Mouse (Mus musculus) layer of hippocampus, adult 11-12 months (tissue): ENCODE results near the gene Gabarapl2.

Experiments used
- DNase-seq: peaks from one replicate; pipeline ENCODE4 v3.0.0; 2022; ENCODE audit warnings: low spot score

Gabarapl2 gene

DNA sequence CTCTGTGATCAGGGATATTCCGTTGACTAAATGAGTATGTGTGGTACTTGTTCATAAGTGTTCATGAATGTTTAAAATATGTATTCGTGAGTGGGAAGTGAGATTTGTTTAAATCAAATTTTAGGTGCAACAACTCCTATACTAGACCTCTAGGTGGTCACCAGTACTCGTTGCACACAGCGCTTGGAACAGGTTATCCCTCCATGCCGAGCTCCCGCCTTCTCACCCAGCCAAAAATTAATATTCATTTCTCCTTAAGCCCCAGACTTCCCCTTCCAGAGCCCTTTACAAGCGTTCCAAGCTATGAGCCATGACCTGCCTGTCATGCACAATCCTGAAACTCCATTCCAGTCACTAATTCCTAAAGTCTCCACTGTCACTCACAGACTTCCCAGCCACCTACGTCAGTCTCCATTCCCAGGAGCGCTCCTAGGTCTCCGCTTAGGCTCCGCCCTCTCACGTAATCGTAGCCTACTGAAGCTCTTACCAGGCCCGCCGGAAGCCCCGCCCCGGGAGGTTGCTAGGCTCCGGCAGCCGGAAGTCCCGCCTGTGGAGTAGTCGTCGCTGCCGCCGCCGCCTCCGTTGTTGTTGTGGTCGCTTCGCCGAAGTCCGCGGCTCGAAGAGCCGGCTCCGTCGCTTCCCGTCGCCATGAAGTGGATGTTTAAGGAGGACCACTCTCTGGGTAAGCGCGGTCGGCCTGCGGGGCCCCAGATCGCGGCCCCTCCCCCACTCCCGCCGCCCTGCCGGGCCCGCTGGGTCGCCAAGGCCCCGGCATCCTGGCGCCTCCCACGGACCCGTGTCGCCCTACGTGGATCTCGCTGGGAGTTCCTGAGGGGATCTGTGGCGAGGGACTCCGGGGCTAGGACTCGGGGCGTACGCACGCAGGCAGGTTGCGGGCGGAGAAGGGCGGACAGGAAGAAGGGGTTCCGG is at the start of gene Gabarapl2:
Gene Gabarapl2 (plus strand): TSS at position 533 of the 930 bp plus-strand sequence.
- peak; percentile 98 for DNase-seq

DNA sequence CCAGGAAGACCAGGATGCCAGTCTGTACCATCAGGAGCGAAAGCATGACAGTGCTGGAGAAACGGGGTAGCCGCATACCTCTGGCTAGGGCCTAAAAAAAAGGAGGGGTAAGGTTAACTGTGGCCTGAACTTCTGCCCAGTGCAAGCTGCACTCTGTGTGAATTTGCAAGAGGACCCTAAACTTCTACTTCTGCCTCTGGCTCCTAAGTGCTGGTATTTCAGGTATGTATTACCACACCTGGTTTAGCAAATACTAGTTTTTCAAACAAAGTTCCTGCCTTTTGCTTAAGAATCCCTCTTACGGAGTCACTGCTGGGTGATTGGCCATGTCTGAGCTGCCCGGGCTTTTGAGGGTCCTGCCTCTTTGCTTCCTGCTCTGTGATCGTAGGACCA is 49.6 kb upstream of the Gabarapl2 start:
- DNase-seq, result no peak

DNA sequence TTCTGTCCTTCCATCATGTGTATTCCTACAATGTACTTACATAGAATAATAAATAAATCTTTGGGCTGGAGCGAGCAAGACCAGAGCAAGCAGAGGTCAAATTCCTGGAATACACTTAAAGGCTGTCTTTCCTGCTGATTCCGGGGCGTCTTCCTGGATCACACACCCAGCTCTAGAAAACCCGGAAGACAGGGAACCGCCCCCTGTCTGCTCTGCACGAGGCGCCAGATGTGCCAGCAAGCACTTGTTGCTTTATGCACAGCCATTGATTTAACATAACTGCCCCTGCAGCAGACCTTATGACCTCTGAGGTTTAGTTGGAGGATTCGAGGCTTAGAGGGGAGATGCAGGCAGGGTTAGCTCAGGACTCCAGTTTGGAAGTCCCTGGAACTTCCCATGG is 48.5 kb upstream of the Gabarapl2 start:
- no peak for DNase-seq

DNA sequence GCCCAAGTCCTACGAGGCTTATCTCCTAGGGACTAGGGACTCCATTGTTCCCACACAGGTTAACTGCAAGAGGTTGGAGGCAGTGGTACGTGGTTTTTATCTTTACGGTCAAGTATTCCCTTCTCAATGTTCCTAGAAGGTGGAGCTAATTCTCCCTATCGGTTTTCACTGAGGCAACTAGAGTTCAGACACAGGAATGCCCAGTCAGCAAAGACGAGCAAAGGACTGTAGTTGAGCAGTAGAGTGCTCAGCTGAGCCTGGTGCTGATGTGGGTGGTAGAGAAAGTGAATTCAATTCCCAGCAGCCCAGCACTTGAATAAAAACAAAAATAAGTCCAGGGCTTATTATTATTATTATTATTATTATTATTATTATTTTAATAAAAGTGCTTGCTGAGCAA is 47.9 kb upstream of the Gabarapl2 start:
- no peak for DNase-seq

DNA sequence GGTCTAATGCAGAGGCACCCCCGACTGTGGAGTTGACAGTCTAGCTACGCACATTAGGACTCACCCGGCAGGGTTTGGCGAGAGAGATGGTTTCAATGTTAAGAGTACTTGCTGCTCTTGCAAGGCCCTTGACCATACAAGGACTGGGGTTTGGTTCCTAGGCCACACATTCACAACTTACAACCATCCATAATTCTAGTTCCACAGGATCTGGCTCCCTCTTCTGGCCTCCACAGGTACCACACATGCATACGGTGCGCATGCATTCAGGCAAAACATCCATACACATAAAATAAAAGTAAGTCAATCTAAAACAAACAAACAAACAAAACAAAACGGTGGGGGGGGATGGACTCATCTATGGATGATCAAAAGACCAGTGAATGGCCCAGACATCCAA is 45.5 kb upstream of the Gabarapl2 start:
- DNase-seq, result no peak

DNA sequence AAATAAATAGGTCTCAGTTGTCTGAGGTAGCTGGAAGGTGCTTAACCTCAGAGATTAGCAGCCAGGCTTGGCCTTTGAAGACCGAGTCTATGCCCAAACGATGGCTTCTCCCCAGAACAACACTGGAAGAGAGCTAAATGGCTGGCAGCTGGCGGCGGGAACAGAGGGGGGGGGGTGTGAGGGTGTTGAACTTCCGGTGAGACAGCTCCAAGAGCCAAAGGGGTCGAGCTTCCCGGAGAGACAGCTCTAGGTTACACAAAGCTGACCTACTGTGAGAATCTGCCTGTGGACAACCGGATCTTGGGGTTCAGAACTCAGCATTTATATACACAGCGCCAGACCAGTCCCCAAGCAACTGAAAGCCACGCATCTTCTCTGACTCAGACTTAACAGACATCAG is 41.9 kb upstream of the Gabarapl2 start:
- no peak for DNase-seq

DNA sequence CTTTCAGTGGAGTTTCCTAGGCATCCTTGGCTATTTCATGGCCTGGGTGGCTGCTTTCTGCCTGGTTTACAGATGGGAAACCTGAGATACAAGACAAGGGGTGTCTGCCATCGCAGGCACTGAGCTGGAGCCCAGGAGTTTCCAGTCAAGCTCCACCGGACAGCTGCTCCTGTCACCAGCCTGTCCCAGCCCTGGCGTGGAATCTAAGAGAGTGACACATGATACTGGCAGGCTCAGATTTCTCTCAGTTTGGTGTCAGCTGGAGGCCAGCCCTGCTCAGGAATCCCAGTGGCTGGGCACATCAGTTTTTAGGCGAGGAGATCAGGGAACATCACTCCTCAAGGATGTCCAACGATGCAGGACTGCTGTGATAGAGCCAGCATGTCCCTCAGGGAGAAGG is 38.4 kb upstream of the Gabarapl2 start:
- no peak for DNase-seq

DNA sequence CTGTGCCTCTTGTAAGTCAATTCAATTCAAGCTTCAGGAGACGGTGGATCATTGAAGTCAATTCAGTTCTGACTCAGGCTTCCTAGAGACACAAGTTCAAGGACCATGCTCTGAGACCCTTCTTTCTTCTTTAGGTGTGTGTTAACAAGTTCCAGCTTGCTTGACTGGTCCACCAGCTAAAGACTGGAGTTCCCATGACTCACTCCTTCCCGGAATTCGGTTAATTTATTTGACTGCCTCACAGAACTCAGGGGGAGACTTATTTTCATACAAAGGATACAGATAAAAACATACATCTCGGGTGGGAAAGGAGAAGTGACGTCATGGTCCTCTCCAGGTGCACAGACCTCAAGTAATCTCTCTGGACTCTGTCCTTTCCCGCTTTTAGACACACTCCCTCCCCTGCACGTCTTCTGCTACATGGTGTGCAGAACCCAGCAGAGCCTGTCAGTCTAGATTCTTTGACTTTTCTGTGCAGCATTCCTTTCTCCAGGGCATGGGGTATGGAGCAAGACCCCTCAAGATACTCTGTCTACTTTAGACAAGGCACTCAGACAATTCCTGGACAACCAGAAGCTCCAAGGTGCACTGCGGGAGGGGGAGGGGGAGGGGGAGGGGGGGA is 34.9 kb upstream of the Gabarapl2 start:
- DNase-seq, result no peak

DNA sequence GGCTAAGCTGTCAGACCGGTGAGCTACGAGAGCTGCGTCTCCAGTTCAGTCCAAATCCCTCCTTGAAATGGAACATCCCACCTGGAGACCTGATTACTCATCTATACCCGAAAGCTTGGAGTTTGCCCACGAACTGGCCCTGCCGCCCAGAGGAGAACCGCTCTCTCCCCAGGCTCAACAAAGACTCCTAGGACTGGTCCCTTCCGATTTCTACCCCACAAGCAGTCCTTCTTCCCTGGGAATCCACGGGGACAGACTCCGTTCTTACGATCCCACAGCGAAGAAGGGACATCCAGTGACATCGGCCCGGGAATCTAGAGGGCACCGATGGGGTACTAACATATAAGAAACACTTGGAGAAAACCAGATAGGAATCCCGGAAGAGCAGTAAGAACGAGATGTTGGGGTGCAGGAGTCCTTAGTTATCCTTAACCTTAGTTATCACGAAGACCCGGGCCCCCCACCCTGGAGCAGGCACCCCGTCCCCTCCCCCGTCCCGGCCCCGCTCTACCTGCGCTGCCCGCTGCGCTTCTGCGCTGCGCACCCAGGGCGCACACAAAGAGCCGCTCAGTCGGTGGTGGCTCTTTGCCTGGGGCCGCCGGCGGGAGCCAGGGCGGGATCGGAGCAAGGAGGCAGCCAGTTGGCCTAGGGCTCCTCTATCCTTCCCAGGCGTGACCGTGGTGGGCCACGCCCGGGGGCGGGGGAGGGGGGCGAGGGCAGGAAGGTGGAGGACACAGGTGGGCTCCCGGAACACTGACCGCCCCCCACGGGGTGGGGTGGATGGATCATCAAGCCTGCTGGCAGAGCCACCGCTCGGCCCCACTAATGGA is 30.7 kb upstream of the Gabarapl2 start, which contains the start of gene Chst5:
Gene Chst5 (minus strand): TSS at position 827 of the 830 bp plus-strand sequence.
- no peak for DNase-seq

DNA sequence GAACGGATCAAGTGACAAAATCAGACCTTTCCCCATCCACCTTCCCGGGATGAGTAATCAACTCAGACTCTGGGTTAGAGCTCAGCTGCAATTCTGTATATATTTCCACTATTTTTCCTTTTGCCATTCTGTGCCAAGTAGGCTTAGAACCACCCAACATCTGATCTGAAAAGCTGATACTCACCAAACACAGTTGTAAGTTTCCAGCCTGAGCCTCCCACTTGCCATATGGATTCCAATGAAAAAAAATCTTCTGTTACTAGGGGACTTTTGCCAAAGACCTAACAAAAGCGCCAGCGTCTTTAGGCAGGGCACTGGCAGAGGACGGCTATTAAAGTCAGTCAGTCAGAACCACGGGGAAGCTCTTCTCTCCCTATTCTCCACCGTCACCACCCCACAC is 28.9 kb upstream of the Gabarapl2 start:
- peak; percentile 30 for DNase-seq

DNA sequence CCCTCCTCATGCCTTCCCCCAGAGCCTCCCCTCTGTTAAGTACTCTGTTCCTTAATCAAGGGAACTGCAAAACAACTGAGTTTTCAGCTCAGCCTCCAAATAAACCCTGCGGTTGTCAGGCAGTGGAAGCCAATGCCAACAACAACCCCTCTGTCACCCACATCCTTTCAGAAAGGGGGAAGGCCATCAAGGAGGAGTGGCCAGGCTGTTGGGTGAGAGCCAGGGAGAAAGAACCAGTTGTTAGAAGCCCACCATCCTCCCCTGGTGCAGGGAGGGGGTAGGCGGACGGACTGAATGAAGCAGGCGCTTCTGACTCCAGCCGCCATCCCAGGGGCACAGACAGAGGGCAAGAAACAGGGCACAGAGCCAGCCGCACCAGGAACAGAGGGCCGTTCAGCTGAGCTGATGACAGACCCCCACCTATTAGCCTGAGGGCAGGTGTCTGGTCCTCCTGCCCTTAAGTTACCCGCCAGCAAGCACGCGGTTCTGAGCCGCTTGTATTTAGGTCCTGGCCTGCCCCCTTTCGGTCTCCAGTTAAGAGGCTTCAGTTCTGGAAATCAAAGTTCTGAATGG is 27.6 kb upstream of the Gabarapl2 start:
- peak; percentile 41 for DNase-seq

DNA sequence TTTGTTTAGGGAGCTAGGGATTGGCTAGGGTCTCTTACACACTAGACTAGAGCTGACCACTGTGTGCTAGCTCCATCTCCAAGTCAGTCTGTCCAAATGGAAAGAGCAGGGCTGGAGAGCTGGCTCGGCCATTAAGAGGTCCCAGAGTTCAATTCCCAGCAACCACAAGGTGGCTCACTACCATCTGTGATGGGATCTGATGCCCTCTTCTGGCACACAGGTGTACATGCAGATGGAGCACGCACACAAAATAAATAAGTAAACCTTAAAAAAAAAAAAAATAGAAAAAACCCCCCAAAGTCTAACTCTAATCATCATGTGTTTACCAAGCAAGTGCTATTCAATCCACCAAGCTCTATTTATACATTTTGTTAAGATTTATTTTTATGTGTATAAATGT is 20.8 kb upstream of the Gabarapl2 start:
- DNase-seq, result no peak

DNA sequence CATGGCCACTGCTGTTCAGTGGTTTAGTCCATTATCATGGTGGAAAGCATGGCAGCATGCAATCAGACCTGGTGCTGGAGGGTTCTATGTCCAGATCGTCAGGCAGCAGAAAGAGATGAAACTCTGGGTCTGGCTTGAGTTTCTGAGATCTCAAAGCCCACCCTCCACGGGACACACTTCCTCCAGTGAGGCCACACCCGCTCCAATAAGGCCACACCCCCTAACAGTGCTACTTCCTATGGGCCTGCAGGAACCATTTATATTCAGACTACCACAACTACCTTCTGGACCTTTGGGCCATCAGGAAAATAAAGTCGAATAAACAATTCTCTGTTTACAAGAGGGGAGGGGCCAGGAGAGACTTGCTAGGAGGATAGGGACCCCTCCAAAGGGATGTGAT is 19.5 kb upstream of the Gabarapl2 start:
- DNase-seq, result no peak

DNA sequence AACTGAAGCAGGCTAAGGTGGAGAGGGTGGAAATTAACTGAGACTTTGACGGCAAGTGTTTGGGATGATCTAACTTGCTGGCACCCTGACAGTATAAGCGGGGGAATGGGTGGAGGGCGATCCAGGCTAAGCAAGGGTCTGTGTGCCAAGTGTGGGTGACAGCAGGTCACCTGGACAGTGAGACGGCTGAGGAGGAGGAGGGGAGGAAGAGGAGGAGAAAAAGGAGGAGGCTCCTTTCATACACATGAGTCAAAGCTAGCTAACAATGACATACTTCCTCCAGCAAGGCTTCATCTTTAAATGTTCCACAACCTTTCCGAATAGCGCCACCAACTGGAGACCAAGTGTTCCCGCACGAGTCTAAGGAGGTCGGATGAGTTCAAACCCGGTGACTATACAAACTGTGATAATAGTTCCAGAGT is 17.1 kb upstream of the Gabarapl2 start:
- peak; percentile 42 for DNase-seq

DNA sequence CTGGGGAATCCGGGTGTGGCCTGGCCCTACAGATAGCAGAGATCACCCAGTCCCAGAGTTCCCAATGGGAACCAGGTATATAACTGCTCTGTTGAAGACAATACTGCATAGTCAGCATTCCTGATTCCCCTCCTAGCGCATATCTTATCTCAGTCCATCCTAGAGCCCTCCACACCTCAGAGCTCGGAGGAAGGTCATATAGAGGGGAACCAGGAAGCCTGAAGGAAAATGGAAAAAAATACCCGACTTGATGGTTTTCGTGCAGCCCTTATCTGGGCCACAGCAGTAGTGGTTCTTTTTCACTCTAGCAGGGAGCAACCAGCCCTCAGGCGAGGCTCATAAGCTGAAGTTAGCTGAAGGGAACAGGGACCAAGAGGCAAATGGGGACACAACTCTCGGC is 15.5 kb upstream of the Gabarapl2 start:
- no peak for DNase-seq

DNA sequence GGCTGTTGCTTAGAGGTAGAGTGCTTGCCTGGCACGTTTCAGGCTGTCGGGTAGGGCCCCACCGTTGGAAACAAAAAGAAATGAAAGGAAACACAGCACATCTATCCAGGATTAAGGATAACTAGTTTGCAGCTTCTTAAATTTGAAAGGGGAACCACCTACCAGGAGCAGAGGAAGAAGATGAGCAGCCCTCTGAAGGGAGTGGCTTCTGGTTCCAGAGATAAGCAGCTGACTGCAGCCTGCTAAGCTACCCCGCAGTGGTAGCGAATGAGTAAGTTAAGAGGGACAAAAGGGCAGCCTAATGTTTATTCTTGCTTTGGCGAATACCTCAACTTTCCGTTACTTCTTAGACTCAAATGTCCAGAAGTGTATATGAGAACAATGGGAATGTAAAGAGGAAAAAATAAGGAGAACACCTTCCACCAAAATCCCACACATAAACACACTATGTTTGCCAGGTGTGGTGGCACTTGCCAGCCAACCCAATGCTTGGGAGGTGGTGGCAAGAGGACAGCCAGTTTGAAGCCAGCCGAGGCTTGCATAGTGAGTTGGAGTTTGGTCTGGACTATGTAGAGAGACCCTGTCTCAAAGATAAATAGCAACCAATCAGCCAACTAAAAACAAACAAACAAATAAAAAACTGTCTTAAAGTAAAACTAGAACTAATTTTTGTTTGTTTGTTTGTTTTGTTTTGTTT is 10.7 kb upstream of the Gabarapl2 start:
- no peak for DNase-seq

DNA sequence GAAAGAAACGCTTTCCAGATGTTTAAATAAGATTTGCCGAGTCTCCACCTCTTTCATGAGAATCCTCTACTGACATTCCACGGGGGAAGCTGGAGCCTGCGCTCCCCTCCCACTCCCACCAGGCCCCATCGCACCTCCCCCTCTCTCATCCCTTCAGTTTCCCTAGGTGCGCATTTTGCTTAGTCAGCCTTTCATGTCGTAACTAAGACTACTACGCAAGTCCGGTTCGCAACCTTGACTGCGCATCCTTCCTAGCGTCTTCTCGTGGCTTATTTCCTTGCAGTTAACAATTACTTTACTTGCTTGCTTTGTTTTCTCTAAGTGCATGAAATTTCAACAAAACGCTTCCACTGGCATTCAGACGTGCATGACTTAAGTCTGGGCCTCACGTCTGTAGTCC is 8.8 kb upstream of the Gabarapl2 start:
- no peak for DNase-seq

DNA sequence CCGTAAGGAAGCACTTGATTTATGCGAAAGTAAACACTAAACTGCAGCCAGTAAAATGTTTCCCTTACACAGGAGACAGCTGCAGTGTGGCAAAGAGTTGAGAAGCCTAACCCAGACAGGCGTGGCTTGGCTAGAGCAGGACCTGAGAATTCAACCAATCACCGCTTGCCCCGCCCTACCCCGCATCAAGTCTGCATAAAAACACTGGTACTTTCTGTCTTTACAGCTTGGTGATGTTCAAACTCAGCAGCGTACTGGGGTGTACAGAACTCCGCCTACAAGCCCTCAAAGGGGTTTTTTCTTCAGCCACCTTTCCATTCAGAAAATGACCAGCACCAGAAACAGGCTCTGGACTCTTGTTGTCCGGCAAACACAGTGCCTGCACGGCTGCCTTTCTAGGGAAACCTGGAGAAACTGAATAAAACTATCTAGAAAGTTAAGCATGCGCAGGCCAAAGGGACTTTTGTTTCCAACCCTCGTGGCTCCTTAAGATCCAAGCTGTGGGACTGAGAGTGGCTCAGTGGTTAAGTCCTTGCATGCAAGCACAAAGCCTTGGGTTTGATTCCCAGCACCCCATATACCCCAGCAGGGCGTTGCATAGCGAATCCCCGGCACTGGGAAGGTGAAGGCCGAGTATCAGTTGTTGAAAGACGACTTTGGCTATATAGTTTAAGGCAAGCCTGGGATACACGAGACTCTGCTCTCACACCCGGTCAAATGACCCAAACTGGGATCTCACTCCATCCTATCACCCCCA is 7.7 kb upstream of the Gabarapl2 start:
- DNase-seq, result peak; percentile 42

DNA sequence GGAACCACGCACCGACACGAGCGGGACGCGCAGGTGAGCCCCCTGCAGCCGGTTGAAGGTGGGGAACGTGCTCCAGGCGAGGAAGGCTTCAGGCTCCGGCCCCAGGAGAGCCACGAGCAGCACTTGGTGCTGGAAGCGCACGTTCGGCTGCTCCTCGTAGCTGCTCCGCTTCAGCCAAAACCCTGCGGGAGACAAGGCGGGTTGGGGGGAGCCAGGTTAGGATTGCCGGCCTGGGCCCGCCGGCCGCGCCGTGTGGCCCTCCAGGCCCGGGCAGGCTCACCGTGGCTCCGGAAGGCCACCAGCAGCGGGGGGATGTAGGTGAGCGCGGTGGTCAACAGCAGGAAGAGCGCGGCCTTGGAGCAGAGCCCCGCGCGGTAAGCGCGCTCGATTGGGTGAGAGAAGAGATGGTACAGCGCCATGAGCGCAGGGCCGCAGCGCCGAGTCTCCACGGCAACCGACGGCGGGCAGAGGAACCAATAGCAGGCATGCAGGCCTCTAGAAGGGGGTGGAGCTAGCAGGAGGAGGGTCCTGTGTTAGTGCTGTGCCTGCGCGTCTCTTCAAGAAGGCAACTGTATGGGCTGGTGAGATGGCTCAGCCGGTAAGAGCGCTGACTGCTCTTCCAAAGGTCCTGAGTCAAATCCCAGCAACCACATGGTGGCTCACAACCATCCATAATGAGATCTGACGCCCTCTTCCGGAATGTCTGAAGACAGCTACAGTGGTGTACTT is 7.0 kb upstream of the Gabarapl2 start, which contains the start of gene Tmem231:
Gene Tmem231 (minus strand): TSS at position 534 of the 729 bp plus-strand sequence.
- peak; percentile 90 for DNase-seq

DNA sequence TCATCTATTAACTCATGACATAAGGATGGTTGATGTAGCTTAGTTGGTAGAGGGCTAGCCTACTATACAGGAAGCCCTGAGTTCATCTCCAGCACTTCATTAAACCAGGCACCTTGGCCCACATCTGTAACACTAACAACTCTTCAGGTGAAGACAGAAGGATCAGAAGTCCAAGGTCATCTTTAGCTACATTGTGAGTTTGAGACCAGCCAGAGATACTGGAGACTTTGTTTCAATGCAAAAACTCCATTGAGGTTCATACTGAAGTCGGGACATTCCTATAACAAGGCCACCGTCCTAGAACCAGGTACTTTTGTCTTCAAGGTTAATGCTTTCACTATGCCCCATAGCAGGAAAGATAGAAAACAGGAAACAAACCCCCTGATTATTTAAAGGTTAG is 6.3 kb upstream of the Gabarapl2 start:
- DNase-seq, result no peak
